Mouse (Mus musculus) liver, postnatal 0 days (tissue): ENCODE measurements around the gene Prpf6.

Experiments
- CTCF ChIP-seq: sonication (generic); IDR thresholded peaks from 2 replicates; pipeline ENCODE4 v1.5.1; 2016; ENCODE audit warnings: antibody characterized with exemption, low read depth
- EP300 ChIP-seq: IDR thresholded peaks from 2 replicates; pipeline ENCODE4 v1.6.1; 2016; ENCODE audit warnings: antibody characterized with exemption, low read depth, mild to moderate bottlenecking

- TF ChIP-seq CTCF (peak; percentile 79), EP300 (no peak)
These were observed 3.5 kb downstream of the Prpf6 start for GRCm38 (mm10) chr2:181594946-181595696.
